Mouse (Mus musculus) spleen, adult 2 months (tissue): ENCODE data around the gene Tspan1.

Experiments
- CTCF ChIP-seq: fragments of 200-500 bp; IDR thresholded peaks from 2 replicates; pipeline ENCODE4 v1.5.1; 2011; ENCODE audit warnings: mild to moderate bottlenecking, inconsistent platforms; ENCODE audit not compliant: insufficient read depth, insufficient read length, insufficient replicate concordance; ENCODE audit errors: extremely low read depth
- POLR2A ChIP-seq: fragments of 200-500 bp; IDR thresholded peaks from 2 replicates; pipeline ENCODE4 v1.6.1; 2011; ENCODE audit warnings: low read depth, low read length, inconsistent platforms

GRCm38 (mm10) chr4:116142269-116142668 is 25.1 kb downstream of the Tspan1 start:
- TF ChIP-seq CTCF (no peak), POLR2A (no peak)
